Mouse (Mus musculus) adrenal gland, adult (tissue): ENCODE data around the gene Cd81.

Source experiments
- DNase-seq, 2 experiments: peaks; one replicate each; pipeline ENCODE4 v3.0.0; 2022 to 2023; ENCODE audit warnings: low spot score in 1 of 2; ENCODE audit not compliant: inconsistent age in 2 of 2

The Cd81 gene

GRCm38 (mm10) chr7:143068882-143069591 is 16.5 kb downstream of the Cd81 start, which contains the start of gene Tssc4:
Tssc4 (plus strand) TSS chr7:143069249.
- peak; percentile 99 for DNase-seq

DNA sequence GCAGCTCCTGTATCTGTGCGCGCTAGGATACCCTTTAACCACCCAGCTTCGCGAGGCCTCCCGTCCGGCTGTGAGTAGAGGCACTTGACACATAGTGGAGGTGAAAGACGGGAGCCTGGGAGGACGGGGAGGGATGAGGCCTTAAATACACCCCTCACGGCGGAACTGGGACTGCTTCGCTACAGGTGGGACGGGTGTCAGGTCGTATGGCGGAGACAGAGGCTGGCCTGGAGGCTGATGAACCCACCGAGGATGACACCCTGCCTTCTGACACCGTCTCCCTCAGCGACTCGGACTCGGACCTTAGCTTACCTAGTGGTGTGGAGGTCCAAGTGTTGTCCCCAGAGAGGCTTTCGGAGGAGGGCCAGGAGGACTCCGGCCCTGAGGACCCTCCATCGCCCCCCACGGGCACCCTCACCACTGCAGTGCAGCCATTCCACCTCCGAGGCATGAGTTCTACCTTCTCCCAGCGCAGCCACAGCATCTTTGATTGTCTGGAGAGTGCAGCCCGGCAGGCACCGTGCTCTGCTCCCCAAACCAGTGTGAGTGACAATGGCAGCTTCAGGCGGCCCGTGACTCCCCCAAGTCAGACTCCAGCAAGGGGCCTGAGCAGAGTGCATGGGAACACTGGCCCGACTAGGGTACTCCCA is 17.3 kb downstream of the Cd81 start:
- peak in 1 of 2 experiments; percentile 63 for DNase-seq

DNA sequence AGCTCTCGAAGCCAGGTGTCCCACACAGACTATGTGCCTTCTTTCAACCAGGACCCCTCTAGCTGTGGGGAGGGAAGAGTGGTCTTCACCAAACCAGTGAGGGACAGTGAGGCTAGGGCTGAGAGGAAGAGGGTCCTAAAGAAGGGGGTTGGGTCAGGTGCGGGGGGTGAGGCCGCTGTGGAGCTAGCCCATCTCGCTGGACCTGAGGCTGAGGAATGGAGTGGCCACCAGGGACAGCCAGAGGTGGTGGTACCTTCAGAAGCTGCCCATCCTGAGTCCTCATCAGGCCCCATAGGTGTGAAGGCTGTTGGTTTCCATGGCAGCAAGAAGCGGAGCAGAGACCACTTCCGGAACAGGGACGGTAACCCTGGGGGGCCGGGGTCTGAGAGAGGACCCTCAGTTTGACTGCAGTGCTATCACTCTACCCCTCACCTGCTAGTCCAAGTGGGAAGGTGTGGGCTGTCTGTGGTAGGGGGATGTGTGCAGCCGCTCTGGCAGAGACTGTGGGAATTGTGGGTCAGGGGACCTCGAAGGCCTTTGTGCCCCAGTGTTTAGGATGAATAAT is 18.0 kb downstream of the Cd81 start:
- DNase-seq: no peak

DNA sequence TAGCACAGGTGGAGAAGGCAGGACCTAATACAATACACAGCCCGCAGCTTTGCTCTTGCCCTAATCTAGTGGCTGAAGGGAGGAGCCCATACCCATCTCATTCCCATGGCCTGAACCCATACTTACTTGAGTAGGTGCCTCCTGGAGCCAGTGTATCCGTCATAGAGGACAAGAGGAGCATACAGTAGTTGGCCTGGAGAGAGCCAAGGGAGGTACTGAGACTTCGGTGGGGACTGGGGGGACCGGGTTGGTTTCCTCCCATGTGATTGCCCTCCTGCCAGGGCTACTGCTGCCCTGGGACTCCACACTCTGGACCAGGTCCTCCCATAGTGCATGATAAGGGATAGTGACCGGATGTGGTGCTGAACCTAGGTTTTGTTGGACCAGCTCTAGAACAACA is 20.1 kb downstream of the Cd81 start:
- no peak for DNase-seq

GRCm38 (mm10) chr7:143073086-143073485 is 20.5 kb downstream of the Cd81 start:
- peak in 1 of 2 experiments; percentile 81 for DNase-seq

DNA sequence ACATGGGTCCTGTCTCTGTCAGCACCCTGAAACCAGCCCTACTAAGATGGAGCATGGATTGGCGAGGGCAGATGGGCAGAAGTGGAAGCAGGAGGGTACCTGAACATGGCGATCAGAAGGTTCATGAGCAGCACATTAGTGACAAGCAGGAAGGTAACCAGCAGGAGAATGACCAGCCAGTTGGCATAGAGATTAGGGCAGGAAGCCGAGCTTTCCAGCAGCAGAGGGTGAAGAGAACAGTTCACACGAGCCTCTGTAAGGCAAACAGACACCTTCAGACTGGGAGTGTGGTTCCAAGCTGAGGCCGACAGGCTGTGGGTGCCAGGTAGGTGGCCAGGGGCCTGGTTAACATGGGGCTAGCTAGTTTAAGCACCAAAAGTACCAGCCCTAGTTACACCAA is 22.9 kb downstream of the Cd81 start:
- no peak for DNase-seq

GRCm38 (mm10) chr7:143077351-143077750 is 24.8 kb downstream of the Cd81 start:
- DNase-seq: no peak

DNA sequence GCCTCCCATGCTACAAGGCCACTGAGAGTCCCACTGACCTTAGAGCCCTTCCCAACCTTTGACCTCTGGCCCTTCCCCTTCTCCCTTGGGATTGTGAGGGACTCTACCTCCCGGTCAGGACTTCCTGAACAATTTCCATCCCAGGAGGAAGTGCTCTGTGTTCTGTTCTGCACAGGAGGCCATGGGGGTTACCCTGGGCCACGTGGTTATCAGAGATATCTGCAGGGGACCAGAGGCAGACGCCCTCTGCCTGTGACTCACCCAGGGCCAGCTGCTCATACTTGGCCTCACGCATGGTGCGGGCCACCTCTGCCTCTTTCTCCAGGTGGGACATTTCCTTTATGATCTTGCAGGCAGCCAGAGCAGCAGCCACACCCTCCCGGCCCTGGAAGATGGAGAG is 29.5 kb downstream of the Cd81 start:
- DNase-seq: no peak

- no peak for DNase-seq
These were observed 31.2 kb downstream of the Cd81 start for GRCm38 (mm10) chr7:143083708-143084107.

DNA sequence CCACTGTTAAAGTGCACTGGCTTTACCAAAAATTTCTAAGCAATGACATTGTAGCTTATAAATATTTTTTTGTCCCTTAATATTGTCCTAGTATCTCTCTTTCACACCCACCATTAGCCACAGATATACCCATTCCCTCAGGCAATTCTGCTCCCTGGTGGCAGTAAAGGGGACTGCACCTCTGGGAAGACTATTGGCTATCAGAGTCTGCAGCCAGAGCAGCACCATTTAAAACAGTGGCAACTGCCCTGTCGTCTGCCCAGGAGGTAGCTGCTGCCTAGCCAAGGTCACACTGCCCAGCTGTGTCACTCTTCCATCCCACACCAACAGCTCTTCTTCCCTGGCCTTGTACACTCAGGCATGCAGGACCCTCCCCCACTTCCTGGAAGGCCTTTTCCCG is 33.8 kb downstream of the Cd81 start:
- DNase-seq: peak; percentile 69 to 90

GRCm38 (mm10) chr7:143087070-143087579 is 34.6 kb downstream of the Cd81 start:
- DNase-seq: peak in 1 of 2 experiments; percentile 72

DNA sequence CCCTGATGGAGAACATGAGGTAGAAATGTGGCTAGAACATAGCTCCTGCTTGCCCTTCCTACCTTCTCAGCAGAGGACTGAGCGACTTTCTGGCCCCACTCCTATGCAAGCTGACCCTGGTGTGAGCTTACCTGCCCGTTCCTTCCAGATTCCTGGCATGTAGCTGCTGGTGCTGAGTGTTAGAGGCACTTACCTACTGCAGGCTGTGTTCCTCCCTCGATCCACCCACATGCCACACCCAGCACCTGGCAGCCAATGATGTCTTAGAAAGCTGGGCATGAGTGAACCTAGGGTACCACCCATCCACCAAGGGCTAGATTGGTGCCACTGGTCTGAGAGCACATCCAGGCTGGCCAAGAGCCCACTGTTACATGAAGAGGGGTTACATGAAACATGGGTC is 41.3 kb downstream of the Cd81 start:
- DNase-seq: no peak

DNA sequence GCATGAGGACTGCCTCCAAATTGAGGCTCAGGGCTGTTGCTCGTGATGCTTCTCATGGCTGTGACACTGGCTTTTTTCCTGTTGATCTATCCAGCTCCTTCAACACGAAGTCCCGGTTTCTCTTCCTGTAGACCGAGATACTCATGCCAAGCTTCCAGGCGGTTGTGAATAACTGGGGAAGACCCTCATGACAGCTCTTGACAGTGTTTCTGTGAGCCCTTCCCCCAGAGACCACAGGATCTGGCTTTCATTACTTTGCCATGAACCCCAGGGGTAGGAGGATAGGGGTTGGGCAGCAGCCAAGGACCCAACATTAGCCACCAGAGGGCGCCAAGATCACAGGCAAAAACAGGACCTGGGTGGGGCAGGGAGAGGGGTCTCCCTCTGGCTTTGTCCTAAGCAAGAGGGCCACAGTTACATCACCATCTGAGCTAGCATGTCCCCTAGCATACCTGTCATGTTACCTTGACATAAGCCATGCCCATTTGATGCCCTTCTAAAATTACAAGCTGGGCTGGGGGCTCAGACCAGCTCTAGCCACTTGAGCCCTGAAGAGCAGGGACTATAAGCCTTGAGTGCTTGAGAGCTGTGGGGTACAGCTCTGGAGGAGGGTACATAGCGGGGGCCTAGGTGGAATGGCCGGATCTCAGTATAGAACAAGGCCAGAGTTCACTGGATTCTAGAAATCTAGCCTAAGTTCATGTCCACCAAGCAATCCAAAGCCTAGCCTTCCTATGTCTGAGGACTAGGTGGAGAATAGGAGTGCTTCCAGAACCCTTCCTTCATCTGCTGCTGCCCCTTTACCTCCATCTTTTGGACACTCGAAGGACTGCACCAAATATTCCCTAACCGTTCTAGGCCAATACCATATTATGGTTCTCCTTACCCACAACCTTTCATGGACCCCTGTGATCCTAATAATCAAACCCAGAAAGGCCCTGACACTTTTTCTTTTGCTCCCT is 42.3 kb downstream of the Cd81 start, which contains the start of gene Trpm5:
Trpm5 (minus strand) TSS at position 51 of the 962 bp plus-strand sequence.
- DNase-seq: peak; percentile 67 to 91

GRCm38 (mm10) chr7:143095554-143095907 is 43.0 kb downstream of the Cd81 start:
- no peak for DNase-seq

DNA sequence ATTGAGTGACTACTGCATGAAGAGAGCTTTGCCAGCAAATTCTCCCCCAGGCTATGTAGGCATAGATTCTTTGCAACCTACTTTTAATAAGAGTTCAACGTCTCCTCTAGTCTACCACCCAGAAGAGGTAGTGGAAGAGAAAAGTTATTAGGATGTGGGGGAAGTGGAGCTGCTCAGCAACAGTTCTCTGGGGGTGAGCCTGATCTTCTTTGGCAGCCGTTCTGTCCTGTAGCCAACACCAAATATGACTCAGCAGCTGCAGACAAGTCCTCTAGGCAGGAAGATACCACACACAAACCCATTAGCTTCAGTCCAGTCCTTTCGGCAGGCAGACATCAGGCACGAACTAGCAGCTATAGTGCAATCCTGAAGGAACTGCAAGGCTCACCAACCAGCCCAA is 48.2 kb downstream of the Cd81 start:
- DNase-seq: peak; percentile 44 to 60

- peak; percentile 37 to 61 for DNase-seq
These were observed 52.8 kb downstream of the Cd81 start for GRCm38 (mm10) chr7:143105258-143105897.

DNA sequence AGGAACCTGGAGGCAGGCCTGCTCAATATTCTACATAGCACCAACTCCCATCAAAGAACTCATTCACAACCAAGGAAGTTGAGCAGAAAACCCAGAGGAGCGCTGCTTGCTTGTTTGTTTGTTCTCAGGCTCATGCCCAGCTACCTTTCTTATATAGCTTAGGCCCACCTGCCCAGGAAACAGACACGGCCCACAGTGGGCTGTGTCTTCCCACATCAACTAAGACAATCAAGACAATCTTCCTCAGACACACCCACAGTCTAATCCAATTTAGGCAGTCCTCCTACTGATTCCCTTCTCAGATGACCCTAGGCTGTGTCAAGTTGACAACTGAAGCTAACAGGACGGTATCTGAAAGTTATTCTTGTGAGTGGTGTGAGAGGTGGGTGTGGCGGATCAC is 53.5 kb downstream of the Cd81 start, which contains the start of gene Kcnq1:
Kcnq1 (plus strand) TSS at position 301 of the 400 bp plus-strand sequence.
- DNase-seq: no peak

GRCm38 (mm10) chr7:143106672-143107465 is 54.3 kb downstream of the Cd81 start:
- DNase-seq: peak; percentile 69 to 70

DNA sequence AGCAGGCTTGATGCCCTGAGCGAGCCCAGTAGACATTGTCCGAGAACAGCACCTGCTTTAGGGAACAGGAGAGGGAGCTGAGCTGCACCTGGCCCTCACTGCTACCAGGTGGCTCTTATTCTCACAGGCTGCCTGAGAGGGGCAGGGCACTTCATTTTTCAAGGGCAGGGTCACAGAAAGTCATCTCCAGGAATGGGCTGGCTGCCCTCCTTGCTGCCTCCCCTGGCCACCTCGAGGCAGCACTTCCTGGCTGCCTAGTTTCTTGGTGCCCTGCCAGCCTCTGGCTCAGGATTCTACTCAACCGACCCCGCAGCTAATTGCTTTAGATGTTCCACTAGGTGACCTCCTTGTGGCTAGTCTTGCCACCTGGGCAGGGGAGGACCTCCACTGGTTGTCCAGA is 55.7 kb downstream of the Cd81 start:
- DNase-seq: peak; percentile 44 to 55
